22 mouse cellular contexts compared by ENCODE assay signal in the genomic region with DNA sequence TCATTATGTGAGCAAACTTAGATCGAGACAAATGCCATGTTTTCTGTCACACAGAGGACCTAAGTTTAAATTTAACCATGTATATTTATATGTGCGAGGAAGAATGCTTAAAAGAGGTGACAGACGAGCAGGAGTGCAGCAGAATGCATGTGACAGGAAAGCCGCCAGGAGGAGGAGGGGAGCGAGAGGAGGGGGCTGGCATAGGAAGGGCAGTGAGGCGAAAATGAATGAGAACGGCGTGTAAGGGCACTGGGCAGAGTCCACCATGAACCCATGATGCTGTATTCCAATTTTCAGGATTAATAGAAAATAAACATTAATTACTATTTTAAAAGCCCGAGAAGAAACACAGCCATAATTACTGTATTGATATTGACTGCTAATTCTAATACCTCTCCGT. TPM values are rescaled to one million over a fixed set of nuclear protein-coding genes. Genes with fewer than 3 reads are reported as not detected.
A peak's percentile ranks its signal among the peaks of the same experiment; 100 is the strongest.
DNase-seq lines count a peak whose midpoint lies in the region; ATAC-seq and TF ChIP-seq lines count a peak whose summit lies in the region.
"Had no signal": no experiment of that assay in that cellular context is flagged by ENCODE, and none has a peak within 500 bp of the region (broad histone marks: within the 10 kb centered on the region; RNA-seq: fewer than 3 reads in every experiment).

No protein-coding gene starts in this region.

- no peaks in the 10 kb centered on the region for H3K9me3 ChIP-seq in kidney, embryonic 16.5 days (ENCODE audit: low read length)
- 0 out of 2 replicates have a peak, but pooled peaks cover 3% of the 10 kb centered on the region for H3K9me3 ChIP-seq in megakaryocyte, embryonic 14.5 days
- H3K9me3 ChIP-seq: embryonic facial prominence, embryonic 10.5 days; embryonic facial prominence, embryonic 12.5 days; forebrain, embryonic 13.5 days had no signal

- no peak overlapping the region for H3K9ac ChIP-seq in kidney, embryonic 16.5 days (replicated peaks; ENCODE audit: low read length)
- H3K9ac ChIP-seq: embryonic facial prominence, embryonic 12.5 days; forebrain, embryonic 13.5 days; forebrain, postnatal 0 days had no signal

- no peak overlapping the region for H3K4me3 ChIP-seq in kidney, adult 2 months (ENCODE audit: insufficient read depth, low read depth, low read length)
- H3K4me3 ChIP-seq in kidney, embryonic 16.5 days (ENCODE audit: low read length), result no peak overlapping the region
- peak overlapping the region; percentile 28 for H3K4me3 ChIP-seq in megakaryocyte, embryonic 14.5 days (replicated peaks)
- H3K4me3 ChIP-seq: embryonic facial prominence, embryonic 10.5 days; embryonic facial prominence, embryonic 12.5 days; forebrain, embryonic 13.5 days had no signal

- no peak for TF ChIP-seq CTCF in kidney, adult 2 months (conservative IDR thresholded peaks at IDR 0.05; ENCODE audit: insufficient read depth, insufficient read length, low read depth, low read length)
- TF ChIP-seq CTCF in brain, embryonic 14.5 days (IDR thresholded peaks at IDR 0.05; ENCODE audit: borderline replicate concordance, extremely low read depth, insufficient read depth, insufficient read length), result no peak

- WGBS in kidney, adult 2 months, result 48% methylated on average over 10 of the region's 10 CpGs
- 69% methylated on average over 10 of the region's 10 CpGs for WGBS in kidney, embryonic 16.5 days

- no peak for TF ChIP-seq POLR2A in kidney, adult 2 months (IDR thresholded peaks at IDR 0.05; ENCODE audit: low read depth, low read length)
- TF ChIP-seq POLR2A in brain, embryonic 14.5 days (IDR thresholded peaks at IDR 0.05; ENCODE audit: borderline replicate concordance, extremely low read depth, insufficient read depth, insufficient read length, poor library complexity, severe bottlenecking), result no peak

- no peak overlapping the region for H3K4me2 ChIP-seq in kidney, embryonic 16.5 days (replicated peaks; ENCODE audit: low read depth, low read length)
- H3K4me2 ChIP-seq: embryonic facial prominence, embryonic 12.5 days; forebrain, embryonic 13.5 days had no signal

- H3K27ac ChIP-seq in kidney, adult 2 months (ENCODE audit: insufficient read depth, low read depth, low read length), result no peak overlapping the region
- no peak overlapping the region for H3K27ac ChIP-seq in kidney, embryonic 16.5 days (ENCODE audit: low read length)
- H3K27ac ChIP-seq: embryonic facial prominence, embryonic 10.5 days; embryonic facial prominence, embryonic 12.5 days; forebrain, embryonic 13.5 days had no signal

- H3K4me1 ChIP-seq in kidney, adult 2 months (ENCODE audit: control insufficient read depth, insufficient read depth, low read length), result peaks cover 9% of the 10 kb centered on the region; the same call in 1 of the 2 replicates
- peaks cover 9% of the 10 kb centered on the region for H3K4me1 ChIP-seq in kidney, embryonic 16.5 days (ENCODE audit: insufficient read depth, low read length)
- peaks cover 2% of the 10 kb centered on the region; the same call in 1 of the 2 replicates for H3K4me1 ChIP-seq in megakaryocyte, embryonic 14.5 days
- H3K4me1 ChIP-seq: forebrain, embryonic 13.5 days had no signal

- DNase-seq in cerebellum, postnatal 10 days, result peak; percentile 35 to 47
- DNase-seq in cerebellum, adult 8-10 months, result no peak
- DNase-seq in kidney, adult 2 months, result peak; percentile 45
- DNase-seq in brain, embryonic 14.5 days (ENCODE audit: low read depth), result peak; percentile 39
- DNase-seq: adrenal gland, adult 2 months; adrenal gland, postnatal 10 days; adrenal gland, postnatal 25 days; B cell, adult 2 months; cerebellum, adult 11-12 months; cerebellum, adult 2 months; cerebellum, adult 9-11 months; cerebellum, postnatal 25 days; forebrain, postnatal 0 days had no signal

- ATAC-seq in kidney, embryonic 16.5 days (ENCODE audit: low FRiP score, low TSS enrichment), result no peak
- ATAC-seq in megakaryocyte, adult 5-6 weeks (ENCODE audit: poor library complexity, severe bottlenecking), result no peak
- ATAC-seq: CD4-positive, CD25-positive, alpha-beta regulatory T cell, adult 4 months; forebrain, embryonic 13.5 days; forebrain, postnatal 0 days had no signal

- no peaks in the 10 kb centered on the region for H3K36me3 ChIP-seq in kidney, adult 2 months (ENCODE audit: control insufficient read depth, insufficient read depth, low read length)
- no peaks in the 10 kb centered on the region for H3K36me3 ChIP-seq in kidney, embryonic 16.5 days (ENCODE audit: insufficient read depth, low read length)
- H3K36me3 ChIP-seq in megakaryocyte, embryonic 14.5 days (replicated peaks; ENCODE audit: low read length), result no peaks in the 10 kb centered on the region
- H3K36me3 ChIP-seq: embryonic facial prominence, embryonic 10.5 days; embryonic facial prominence, embryonic 12.5 days; G1E had no signal

- H3K27me3 ChIP-seq in kidney, adult 2 months (replicated peaks; ENCODE audit: control insufficient read depth, insufficient read depth, low read length), result no peaks in the 10 kb centered on the region
- H3K27me3 ChIP-seq in kidney, embryonic 16.5 days (ENCODE audit: insufficient read depth, low read length), result no peaks in the 10 kb centered on the region
- H3K27me3 ChIP-seq in megakaryocyte, embryonic 14.5 days (replicated peaks), result peaks cover 30% of the 10 kb centered on the region
- H3K27me3 ChIP-seq: CH12.LX; embryonic facial prominence, embryonic 12.5 days; forebrain, embryonic 13.5 days had no signal

RNA-seq across cellular contexts. Expression of a gene that starts 38.7 kb away (rescaled TPM):
- 12.3 and 16.9 TPM in 2 replicates for polyA plus RNA-seq in kidney, adult 2 months (2012; rRNA removed)
- polyA plus RNA-seq in kidney, embryonic 16.5 days (2015; fragmentation: Nextera tagmentation; extraction: Ambion mirVana), result 19.8 and 22.1 TPM in 2 replicates
- polyA plus RNA-seq in megakaryocyte, embryonic 14.5 days (2012; ENCODE audit: insufficient read depth, low replicate concordance), result 2.9 TPM in 1 of 2 replicates, not detected in the other
- 3.5 TPM in 2 replicates for total RNA-seq in megakaryocyte, adult 5-6 weeks (2015)
- 4.2 and 5.8 TPM in 2 replicates for total RNA-seq in megakaryocyte, adult 5-6 weeks (2017)
- 38.7 and 44.4 TPM in 2 replicates for polyA plus RNA-seq in brain, embryonic 14.5 days (2012; rRNA removed)

RNA-seq across cellular contexts. Expression of a gene that starts 54.4 kb away (rescaled TPM):
- polyA plus RNA-seq in kidney, adult 2 months (2012; rRNA removed), result 24.5 and 25.9 TPM in 2 replicates
- 50.5 and 54.5 TPM in 2 replicates for polyA plus RNA-seq in kidney, embryonic 16.5 days (2015; fragmentation: Nextera tagmentation; extraction: Ambion mirVana)
- 52.6 and 165 TPM in 2 replicates for polyA plus RNA-seq in megakaryocyte, embryonic 14.5 days (2012; ENCODE audit: insufficient read depth, low replicate concordance)
- total RNA-seq in megakaryocyte, adult 5-6 weeks (2015), result 30.2 and 37.4 TPM in 2 replicates
- total RNA-seq in megakaryocyte, adult 5-6 weeks (2017), result 8.6 and 16.6 TPM in 2 replicates
- polyA plus RNA-seq in brain, embryonic 14.5 days (2012; rRNA removed), result 51.0 and 78.6 TPM in 2 replicates

RNA-seq across cellular contexts. Expression of a gene that starts 58.2 kb away (rescaled TPM):
- polyA plus RNA-seq in kidney, adult 2 months (2012; rRNA removed), result 19.4 and 20.6 TPM in 2 replicates
- 14.0 and 14.7 TPM in 2 replicates for polyA plus RNA-seq in kidney, embryonic 16.5 days (2015; fragmentation: Nextera tagmentation; extraction: Ambion mirVana)
- polyA plus RNA-seq in megakaryocyte, embryonic 14.5 days (2012; ENCODE audit: insufficient read depth, low replicate concordance), result not detected in 2 replicates
- 0.16 TPM in 1 of 2 replicates, not detected in the other for total RNA-seq in megakaryocyte, adult 5-6 weeks (2015)
- total RNA-seq in megakaryocyte, adult 5-6 weeks (2017), result 0.29 TPM in 1 of 2 replicates, not detected in the other
- polyA plus RNA-seq in brain, embryonic 14.5 days (2012; rRNA removed), result 8.0 and 12.2 TPM in 2 replicates
- total RNA-seq: CH12.LX had no signal
- polyA plus RNA-seq: CD4-positive, CD25-positive, alpha-beta regulatory T cell, adult 4 months had no signal
